Mouse (Mus musculus): ENCODE measurements around the gene Snx21. TPM values are rescaled to one million over a fixed set of nuclear protein-coding genes. Genes with fewer than 3 reads are reported as not detected.

Snx21 gene
- polyA plus RNA-seq, 1 experiment from 2014 or later = 22.9 TPM

DNA sequence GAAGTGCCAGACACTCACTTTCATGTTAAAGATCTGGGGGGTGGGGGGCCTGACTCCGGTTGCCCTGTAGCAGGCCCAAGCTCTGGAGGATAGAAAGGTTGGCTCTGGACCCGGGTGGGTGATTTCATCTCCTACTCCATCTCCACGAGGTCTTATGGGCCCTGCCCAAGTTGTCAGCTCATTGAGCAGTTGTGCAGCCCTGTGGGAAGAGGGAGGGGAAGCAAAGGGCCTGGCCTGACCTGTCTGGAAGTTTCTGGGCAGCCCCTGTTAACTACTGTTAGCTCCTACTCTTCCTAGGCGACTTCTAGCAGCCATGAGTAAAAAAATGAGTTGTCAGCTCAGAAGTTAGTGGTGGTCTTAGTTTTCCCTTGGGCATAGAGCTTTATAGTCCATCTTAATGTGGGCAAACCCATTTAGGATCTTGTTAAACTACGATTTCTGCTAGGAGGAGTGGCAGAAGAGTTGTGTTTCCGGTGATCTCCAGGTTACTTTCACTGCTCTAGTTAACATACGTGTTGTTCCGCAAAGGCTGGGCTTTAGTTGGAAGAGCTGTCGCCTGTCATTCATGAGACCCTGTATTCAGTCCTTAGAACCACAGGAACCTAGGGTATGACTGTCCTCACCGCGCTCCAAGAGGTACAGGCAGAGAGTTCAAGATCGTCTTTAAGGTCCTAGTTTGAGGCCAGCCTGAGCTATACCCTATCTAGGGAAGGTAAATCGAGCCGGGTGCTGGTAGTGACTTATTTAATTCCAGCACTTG lies 12.2 kb upstream of the Snx21 start:
- no peak overlapping the region for H3K9ac ChIP-seq
- ATAC-seq (ENCODE audit: low read depth) = no peak
- H3K4me1 ChIP-seq (replicated peaks) = peaks cover 26% of the 10 kb centered on the region
- H3K9me3 ChIP-seq = no peaks in the 10 kb centered on the region
- WGBS = 77% methylated on average over 14 of the region's 14 CpGs
- H3K27ac ChIP-seq (replicated peaks) = no peak overlapping the region
- H3K4me2 ChIP-seq = no peak overlapping the region
- H3K36me3 ChIP-seq = peaks cover under 1% of the 10 kb centered on the region; the same call in 1 of the 2 replicates
- no peaks in the 10 kb centered on the region for H3K27me3 ChIP-seq
- no peak overlapping the region for H3K4me3 ChIP-seq

DNA sequence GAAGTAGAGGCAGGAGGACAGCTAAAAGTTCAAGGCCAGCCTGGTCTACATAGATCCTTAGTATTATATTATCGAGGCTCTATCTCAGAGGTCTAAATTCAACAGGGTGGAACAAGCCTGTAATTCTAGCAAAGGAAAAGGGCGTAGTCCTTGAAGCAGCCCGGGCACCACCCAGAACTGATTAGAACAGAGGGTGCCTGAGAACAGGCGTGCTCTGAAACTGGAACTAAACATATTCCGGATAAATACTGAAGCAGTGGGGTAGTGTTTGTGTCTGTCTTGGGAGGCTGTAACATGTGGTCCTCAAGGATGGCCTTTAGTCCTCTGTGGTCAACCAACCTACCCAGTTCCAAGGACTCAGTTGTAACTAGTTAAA lies 11.6 kb upstream of the Snx21 start:
- H3K27ac ChIP-seq (replicated peaks) = no peak overlapping the region
- no peaks in the 10 kb centered on the region for H3K27me3 ChIP-seq
- H3K36me3 ChIP-seq = no peaks in the 10 kb centered on the region
- no peaks in the 10 kb centered on the region for H3K9me3 ChIP-seq
- ATAC-seq (ENCODE audit: low read depth) = no peak
- H3K4me2 ChIP-seq = no peak overlapping the region
- no peak overlapping the region for H3K4me3 ChIP-seq
- peaks cover 26% of the 10 kb centered on the region for H3K4me1 ChIP-seq (replicated peaks)
- no peak overlapping the region for H3K9ac ChIP-seq
- 86% methylated on average over 5 of the region's 5 CpGs for WGBS

DNA sequence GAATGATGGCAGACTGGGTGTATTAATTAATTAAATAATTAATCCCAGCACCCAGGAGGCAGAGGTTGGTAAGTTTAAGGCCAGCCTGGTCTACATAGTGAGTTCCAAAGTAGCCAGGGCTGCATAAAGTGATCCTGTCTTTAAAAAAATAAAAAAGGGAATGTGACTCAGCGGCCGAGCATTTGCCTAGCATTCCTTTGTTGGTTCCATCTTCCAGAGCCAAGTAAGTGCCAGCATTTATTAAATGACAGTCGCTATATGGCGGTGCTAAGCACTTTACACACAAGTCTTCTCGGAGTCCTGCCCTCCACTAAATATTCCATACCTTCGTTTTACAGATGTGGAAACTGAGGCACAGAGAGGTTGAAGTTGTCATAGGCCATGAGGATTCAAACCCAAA lies 9.5 kb upstream of the Snx21 start:
- no peaks in the 10 kb centered on the region for H3K27me3 ChIP-seq
- no peaks in the 10 kb centered on the region for H3K36me3 ChIP-seq
- WGBS = 92% methylated on average over 6 of the region's 6 CpGs
- no peak overlapping the region for H3K27ac ChIP-seq (replicated peaks)
- no peak overlapping the region for H3K4me3 ChIP-seq
- H3K9ac ChIP-seq = no peak overlapping the region
- ATAC-seq (ENCODE audit: low read depth) = no peak
- H3K4me1 ChIP-seq (replicated peaks) = peaks cover 12% of the 10 kb centered on the region
- no peaks in the 10 kb centered on the region for H3K9me3 ChIP-seq
- no peak overlapping the region for H3K4me2 ChIP-seq

DNA sequence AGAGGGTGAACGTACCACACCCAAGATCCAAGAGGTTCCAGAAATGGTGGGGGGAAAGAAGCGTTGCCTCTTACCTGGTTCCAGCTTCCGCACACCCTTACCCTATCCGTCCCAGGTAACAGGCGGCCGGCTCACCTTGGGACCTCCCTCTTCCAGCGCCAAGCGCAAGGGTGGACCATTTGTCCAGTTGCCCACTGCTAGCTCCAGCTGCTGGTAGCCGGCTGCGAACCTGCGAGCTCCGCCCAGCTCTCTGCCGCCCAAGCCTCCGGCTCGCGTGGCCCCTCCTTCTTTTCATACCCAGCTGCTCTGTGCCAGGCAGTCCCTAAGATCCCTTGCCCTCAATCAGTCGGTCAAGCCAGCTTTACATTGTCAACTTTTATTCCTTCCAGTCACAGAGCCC lies 8.8 kb upstream of the Snx21 start:
- Histone ChIP-seq H3K4me2 (no peak overlapping the region), H3K27ac (replicated peaks) (no peak overlapping the region), H3K9ac (no peak overlapping the region), H3K27me3 (no peaks in the 10 kb centered on the region), H3K4me1 (replicated peaks) (peaks cover 5% of the 10 kb centered on the region), H3K9me3 (no peaks in the 10 kb centered on the region), H3K4me3 (no peak overlapping the region), H3K36me3 (no peaks in the 10 kb centered on the region)
- WGBS = 63% methylated on average over 17 of the region's 17 CpGs
- no peak for ATAC-seq (ENCODE audit: low read depth)

DNA sequence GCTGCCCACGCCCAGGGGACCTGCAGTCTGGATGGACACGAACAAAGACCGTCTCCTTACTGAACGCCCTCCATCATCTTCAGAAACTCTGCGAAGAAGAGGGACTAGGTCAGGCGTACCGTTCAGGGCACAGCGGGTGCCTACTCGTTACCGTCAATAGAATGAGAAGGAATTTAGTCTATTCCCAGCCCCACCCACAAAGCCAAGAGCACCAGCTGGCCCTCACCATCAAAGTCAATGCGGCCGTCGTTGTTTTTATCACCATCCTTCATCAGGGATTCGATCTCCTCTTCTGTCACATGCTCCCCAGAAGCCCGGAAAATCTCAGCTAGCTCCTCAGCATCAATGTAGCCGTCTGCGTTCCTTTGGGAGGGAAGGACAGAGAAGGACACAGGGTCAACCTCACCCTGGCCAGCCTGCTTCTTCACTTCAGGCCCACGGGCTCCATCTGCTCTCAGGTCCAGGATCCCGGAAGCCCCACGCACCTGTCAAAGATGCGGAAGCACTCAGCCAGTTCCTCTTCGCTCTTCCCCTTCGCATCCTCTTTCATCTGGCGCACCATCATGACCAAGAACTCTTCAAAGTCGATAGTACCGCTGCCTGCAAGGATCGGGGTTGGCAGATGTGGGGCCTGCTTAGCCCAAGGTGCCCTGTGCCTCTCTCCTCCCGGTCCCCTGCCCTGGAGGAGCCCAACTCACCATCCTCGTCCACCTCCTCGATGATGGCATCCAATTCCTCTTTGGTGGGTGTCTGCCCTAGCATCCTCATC lies 8.2 kb upstream of the Snx21 start:
- WGBS = 84% methylated on average over 30 of the region's 30 CpGs
- ATAC-seq (ENCODE audit: low read depth) = no peak
- Histone ChIP-seq H3K27ac (replicated peaks) (no peak overlapping the region), H3K4me3 (no peak overlapping the region), H3K27me3 (no peaks in the 10 kb centered on the region), H3K4me2 (no peak overlapping the region), H3K9ac (no peak overlapping the region), H3K9me3 (no peaks in the 10 kb centered on the region), H3K4me1 (replicated peaks) (no peaks in the 10 kb centered on the region), H3K36me3 (no peaks in the 10 kb centered on the region)

DNA sequence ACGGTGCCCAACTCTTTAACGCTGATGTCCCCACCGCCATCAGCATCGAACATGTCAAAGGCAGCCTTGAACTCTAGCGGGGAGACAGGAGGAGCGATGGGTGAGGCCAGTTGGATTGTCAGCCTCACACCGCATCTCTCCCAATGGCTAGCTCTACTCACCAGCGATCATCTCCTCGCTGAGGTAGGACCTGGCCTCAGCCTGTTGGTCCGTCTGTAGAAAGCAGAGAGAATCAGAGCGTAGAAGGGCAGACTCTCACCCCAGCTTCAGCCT lies 7.7 kb upstream of the Snx21 start:
- no peaks in the 10 kb centered on the region for H3K4me1 ChIP-seq (replicated peaks)
- H3K27ac ChIP-seq (replicated peaks) = no peak overlapping the region
- H3K36me3 ChIP-seq = no peaks in the 10 kb centered on the region
- ATAC-seq (ENCODE audit: low read depth) = no peak
- no peak overlapping the region for H3K4me2 ChIP-seq
- no peak overlapping the region for H3K4me3 ChIP-seq
- H3K9ac ChIP-seq = no peak overlapping the region
- 90% methylated on average over 11 of the region's 11 CpGs for WGBS
- no peaks in the 10 kb centered on the region for H3K27me3 ChIP-seq
- H3K9me3 ChIP-seq = no peaks in the 10 kb centered on the region

DNA sequence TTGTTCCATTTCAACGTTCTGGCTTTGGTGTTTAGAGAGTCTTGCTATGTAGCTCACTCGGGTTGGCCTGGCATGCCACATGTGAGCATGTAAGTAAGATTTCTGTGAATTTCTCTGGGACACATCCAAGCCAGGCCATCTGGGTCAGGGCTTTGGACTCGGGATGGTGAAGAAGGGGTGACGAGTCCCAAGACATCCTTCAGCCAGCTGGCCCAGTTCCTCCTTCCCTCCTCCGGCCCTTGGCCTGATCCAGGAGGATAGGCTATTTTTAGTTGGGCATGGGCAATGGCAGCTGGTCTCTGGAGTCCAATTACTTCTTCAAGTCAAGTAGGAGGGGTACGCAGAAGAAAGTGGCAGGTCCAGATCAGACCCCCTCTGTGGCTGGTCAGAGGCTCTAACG lies 6.8 kb upstream of the Snx21 start:
- H3K27me3 ChIP-seq = no peaks in the 10 kb centered on the region
- no peaks in the 10 kb centered on the region for H3K36me3 ChIP-seq
- no peaks in the 10 kb centered on the region for H3K9me3 ChIP-seq
- WGBS = 88% methylated on average over 7 of the region's 7 CpGs
- H3K9ac ChIP-seq = no peak overlapping the region
- no peaks in the 10 kb centered on the region for H3K4me1 ChIP-seq (replicated peaks)
- no peak overlapping the region for H3K4me2 ChIP-seq
- H3K4me3 ChIP-seq = no peak overlapping the region
- ATAC-seq (ENCODE audit: low read depth) = no peak
- H3K27ac ChIP-seq (replicated peaks) = no peak overlapping the region

DNA sequence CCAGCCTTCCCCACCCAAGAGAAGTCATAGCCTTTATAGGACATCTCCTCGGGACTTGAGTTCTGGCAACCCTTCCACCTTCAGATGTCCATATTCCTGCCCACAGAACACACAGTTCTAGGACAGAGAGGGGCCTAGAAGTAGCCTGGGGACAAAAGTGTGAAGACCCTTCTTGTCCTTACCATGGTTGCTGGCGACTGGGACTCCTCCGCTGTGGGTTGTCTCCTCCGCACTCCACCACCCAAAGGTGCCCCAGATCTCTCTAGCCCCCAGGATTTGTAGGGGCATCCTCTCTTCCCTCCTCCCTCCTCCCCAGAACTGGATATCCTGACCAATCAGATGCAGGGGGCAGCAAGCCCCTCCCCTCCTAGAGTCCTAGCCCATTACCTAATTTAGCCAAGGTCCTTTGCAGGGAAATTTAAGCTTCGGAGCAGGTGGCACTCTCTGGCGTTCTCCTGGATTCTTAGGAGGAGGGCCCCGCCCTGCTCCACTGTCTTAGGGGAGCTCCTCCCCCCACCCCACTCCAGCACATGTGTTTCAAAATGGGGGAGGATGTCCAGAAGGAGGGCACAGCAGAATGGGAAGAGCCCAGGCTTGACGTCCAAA lies 6.0 kb upstream of the Snx21 start, which contains the start of gene Tnnc2:
Gene Tnnc2, minus strand, starts transcription at position 487 of the 606 bp plus-strand sequence.
- Histone ChIP-seq H3K9ac (no peak within 1 kb of the TSS), H3K4me1 (replicated peaks) (peaks cover under 1% of the 10 kb centered on the region), H3K27me3 (no peaks in the 10 kb centered on the region), H3K4me2 (no peak within 1 kb of the TSS), H3K27ac (replicated peaks) (no peak within 1 kb of the TSS), H3K36me3 (no peaks in the 10 kb centered on the region), H3K4me3 (no peak within 1 kb of the TSS), H3K9me3 (no peaks in the 10 kb centered on the region)
- no peak for ATAC-seq (ENCODE audit: low read depth)
- WGBS = 68% methylated on average over 8 of the region's 8 CpGs

DNA sequence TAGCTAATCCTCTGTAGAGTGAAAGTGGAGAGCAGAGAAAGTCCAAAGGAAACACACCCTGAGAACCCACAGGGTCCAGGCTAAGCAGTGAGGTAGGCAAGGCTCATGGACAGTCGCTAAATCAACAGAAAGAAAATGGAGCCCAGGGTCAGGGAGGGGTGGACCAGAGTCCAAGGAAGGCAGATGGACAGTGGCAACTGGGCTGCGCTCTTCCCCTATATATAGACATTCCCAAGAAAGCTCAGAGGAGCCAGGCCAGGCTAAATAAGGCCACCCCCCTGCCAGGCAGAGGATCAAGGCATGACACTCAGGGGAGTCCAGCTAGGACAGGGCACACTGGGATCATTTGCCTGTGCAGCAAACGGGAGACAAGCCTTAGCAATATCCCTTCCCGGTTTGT lies 3.7 kb upstream of the Snx21 start:
- 77% methylated on average over 4 of the region's 4 CpGs for WGBS
- peaks cover 20% of the 10 kb centered on the region for H3K4me1 ChIP-seq (replicated peaks)
- H3K36me3 ChIP-seq = no peaks in the 10 kb centered on the region
- H3K4me3 ChIP-seq = no peak overlapping the region
- no peak overlapping the region for H3K27ac ChIP-seq (replicated peaks)
- H3K27me3 ChIP-seq = no peaks in the 10 kb centered on the region
- H3K4me2 ChIP-seq = no peak overlapping the region
- H3K9ac ChIP-seq = no peak overlapping the region
- no peaks in the 10 kb centered on the region for H3K9me3 ChIP-seq
- ATAC-seq (ENCODE audit: low read depth) = no peak

DNA sequence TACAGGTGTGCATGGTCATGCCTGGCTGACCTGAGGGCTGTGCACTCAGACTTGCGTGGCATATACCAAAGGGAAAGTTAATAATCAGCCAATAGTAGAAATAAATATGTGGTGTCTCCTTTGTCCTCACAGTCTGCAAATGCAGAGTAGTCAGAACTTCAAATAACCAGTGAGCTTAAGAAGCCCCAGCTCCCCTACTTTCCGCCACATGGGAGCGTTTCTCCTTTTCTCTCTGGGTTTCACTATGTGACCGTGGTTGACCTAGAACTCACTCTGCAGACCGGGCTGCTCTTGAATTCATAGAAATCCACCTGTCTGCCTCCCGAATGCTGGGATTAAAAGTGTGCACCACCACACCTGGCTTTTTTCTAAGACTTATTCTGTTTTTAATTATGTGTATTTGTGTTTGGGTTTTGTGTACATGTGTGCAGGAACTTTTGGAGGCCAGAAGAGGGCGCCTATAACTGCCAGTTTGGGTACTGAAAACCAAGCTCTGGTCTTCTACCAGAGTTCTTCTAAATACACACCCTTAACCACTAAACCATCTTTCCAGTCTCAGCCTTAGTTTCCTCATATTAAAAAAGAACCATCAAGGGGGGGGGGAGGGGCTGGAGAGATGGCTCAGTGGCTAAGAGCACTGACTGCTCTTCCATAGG lies 1.6 kb upstream of the Snx21 start:
- 77% methylated on average over 7 of the region's 7 CpGs for WGBS
- no peak overlapping the region for H3K27ac ChIP-seq (replicated peaks)
- no peak overlapping the region for H3K9ac ChIP-seq
- peaks cover 28% of the 10 kb centered on the region for H3K4me1 ChIP-seq (replicated peaks)
- H3K9me3 ChIP-seq = no peaks in the 10 kb centered on the region
- no peak overlapping the region for H3K4me3 ChIP-seq
- H3K4me2 ChIP-seq = no peak overlapping the region
- ATAC-seq (ENCODE audit: low read depth) = no peak
- H3K36me3 ChIP-seq = no peaks in the 10 kb centered on the region
- no peaks in the 10 kb centered on the region for H3K27me3 ChIP-seq

DNA sequence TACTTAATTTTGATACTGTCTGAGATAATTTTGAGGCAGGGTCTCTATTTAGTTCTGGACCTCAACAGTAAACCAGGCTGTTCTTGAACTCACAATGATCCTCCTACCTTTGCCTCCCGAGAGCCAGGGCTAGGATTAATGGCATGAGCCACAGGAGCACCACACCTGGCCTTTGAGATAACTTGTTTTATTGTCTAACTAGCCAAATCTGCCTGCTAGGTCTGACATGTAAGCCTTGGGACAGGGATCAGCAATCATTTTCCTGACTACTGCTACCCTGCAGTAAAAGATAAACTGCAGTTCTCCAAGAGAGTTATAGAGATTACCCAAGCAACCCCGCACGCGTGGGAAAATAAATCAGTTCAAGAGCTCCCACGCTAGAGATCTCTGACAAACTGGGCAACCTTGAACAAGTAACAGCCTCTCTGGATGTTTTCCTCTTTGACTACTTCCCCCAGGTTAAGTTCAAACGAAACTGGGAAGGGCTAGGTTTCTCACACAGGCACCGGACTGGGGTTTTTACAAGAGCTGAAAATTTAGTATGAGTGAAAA lies 678 bp upstream of the Snx21 start:
- peak overlapping the region; percentile 82 for H3K9ac ChIP-seq

DNA sequence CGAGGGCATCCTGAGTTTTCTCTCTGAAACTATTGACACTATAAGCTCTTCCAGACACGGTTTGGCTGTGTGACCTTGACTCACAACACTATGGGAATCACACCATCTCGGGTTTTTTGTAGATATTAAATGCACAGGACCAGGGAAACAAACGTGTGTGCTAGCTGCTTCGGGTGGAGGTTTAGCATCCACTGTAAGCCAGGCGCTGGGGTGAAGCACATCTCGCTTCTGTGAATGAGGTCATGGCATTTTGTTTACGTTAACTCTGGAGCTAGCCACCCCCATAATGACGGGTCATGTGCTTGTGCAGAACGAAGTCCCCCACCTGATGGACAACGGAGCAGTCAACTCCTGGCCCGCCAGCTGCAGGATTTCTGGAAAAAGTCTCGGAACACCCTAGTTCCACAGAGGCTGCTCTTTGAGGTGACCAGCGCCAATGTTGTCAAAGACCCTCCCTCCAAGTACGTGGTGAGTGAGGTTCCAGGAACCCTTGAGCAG lies 814 bp downstream of the Snx21 start:
- ATAC-seq (ENCODE audit: low read depth) = peak; percentile 46; the same call in 1 of the 2 replicates
- WGBS = 8% methylated on average over 15 of the region's 15 CpGs
- H3K27me3 ChIP-seq = no peaks in the 10 kb centered on the region
- H3K4me2 ChIP-seq = peak overlapping the region; percentile 91
- H3K36me3 ChIP-seq = peaks cover 18% of the 10 kb centered on the region
- H3K4me1 ChIP-seq (replicated peaks) = peaks cover 28% of the 10 kb centered on the region
- H3K4me3 ChIP-seq = peak overlapping the region; percentile 67
- H3K9ac ChIP-seq = peak overlapping the region; percentile 82
- H3K27ac ChIP-seq (replicated peaks) = peak overlapping the region; percentile 70
- H3K9me3 ChIP-seq = no peaks in the 10 kb centered on the region

More for the DNA sequence above, 678 bp upstream of the Snx21 start:
- no peak for ATAC-seq (ENCODE audit: low read depth)
- no peaks in the 10 kb centered on the region for H3K27me3 ChIP-seq
- H3K27ac ChIP-seq (replicated peaks) = peak overlapping the region; percentile 70; the same call in 1 of the 2 replicates
- peaks cover 28% of the 10 kb centered on the region for H3K4me1 ChIP-seq (replicated peaks)
- peak overlapping the region; percentile 91 for H3K4me2 ChIP-seq
- H3K4me3 ChIP-seq = peak overlapping the region; percentile 67
- H3K9me3 ChIP-seq = no peaks in the 10 kb centered on the region
- H3K36me3 ChIP-seq = peaks cover 5% of the 10 kb centered on the region; the same call in 1 of the 2 replicates
- WGBS = 11% methylated on average over 7 of the region's 7 CpGs
